Mouse (Mus musculus) Muller cell, postnatal 12 days (primary cell): ENCODE measurements around the gene Olfr297.

Experiments
- DNase-seq: peaks from one replicate; pipeline ENCODE4 v3.0.0-alpha.2; 2015; ENCODE audit errors: inconsistent ontology term

The Olfr297 gene

DNA sequence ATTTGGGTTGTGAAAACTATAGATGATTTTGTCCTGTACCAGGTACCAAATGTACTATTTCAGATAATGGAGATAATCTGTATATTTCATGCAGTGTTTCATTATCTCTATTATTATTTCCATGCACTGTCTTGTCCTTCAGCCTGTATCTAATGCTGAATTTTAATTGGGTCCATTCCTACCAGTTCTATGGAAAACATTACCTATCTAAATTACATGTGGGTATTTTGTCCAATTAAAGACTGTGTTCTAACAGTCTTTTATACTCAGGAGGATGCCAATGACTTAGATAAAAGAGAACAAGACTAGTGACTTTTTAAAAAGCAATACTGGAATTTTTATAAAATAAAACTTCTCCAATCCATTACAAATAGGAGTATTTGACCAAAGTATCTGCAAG, at the start of gene Olfr297:
Olfr297 (plus strand) TSS at position 301 of the 400 bp plus-strand sequence.
- no peak for DNase-seq

DNA sequence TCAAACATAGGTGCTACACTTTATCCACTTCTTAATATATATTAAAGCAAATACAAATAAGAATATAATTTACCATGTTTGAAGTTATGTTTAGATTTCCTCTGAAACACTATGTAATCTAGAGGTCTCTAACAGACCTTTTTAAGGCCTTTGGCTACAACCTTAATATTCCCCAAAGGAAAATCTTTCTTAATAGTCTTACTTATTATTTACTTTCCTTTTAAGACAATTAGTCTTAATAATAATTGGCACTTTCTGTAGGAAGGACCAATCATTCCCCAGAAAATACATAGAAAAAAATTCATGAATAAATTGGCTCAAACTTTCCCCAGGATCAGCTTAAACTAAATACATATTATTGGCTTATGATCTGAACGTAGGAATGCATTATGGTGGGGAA, 27.4 kb upstream of the Olfr297 start, which contains the start of gene Olfr298:
Olfr298 (minus strand) TSS at position 101 of the 400 bp plus-strand sequence.
- no peak for DNase-seq
